Mouse (Mus musculus) frontal cortex, postnatal 36 days (tissue): ENCODE results near the gene 4933428G20Rik.
A peak's percentile ranks its signal among the peaks of the same experiment; 100 is the strongest.

Source experiments
- DNase-seq, 2 experiments: peaks; one replicate each; pipeline ENCODE4 v3.0.0; 2022; ENCODE audit warnings: low spot score in 2 of 2

The 4933428G20Rik gene

DNA sequence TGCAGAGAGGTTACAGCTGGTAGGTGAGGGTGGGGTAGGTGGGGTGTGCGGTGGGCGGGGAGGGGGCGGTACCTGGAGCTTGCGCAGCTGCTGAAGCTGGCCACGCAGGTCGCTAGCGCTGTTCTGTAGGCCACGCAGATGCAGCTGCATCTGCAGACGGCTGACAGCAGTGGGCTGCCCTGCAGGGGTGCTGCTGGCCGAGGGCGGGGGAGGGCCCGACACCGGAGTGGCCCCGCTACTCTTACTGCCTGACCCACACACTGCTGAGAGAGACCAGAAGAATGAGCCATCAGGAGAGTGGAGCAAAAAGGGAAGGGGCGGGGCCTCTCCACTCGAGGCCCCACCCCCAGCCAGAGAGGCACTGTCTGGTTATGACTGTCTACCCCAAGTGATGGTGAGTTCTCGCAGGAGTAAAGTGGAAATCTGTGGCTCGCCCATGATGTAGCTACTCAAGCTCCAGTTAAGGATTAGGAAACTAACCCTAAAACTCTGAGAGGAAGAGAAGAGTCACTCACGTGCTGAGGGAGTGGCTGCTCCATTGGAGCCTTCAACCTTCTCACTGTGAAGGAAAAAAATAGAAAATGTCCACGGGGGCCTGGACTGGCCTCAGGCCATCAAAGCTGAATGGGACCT is 32.9 kb upstream of the 4933428G20Rik start:
- no peak for DNase-seq

DNA sequence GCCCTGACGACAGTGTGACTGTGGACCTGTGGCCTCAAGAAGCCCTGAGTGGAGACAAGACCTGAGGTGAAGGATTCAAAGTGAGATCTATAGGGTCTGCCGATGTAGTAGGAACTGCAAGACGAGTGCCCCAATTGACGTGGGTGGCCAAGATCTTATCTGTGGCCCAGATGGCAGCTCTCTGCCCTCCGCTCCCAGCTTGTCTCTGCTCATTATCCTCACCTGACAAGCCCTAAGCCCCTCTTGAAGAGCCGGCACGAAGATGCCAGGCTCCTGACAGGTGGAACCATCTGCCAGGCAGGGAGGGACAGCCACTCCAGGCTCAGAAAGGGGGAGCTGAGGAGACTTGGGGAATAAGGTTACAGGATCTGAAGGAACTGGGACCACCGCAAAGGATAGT is 32.2 kb upstream of the 4933428G20Rik start:
- DNase-seq: no peak

DNA sequence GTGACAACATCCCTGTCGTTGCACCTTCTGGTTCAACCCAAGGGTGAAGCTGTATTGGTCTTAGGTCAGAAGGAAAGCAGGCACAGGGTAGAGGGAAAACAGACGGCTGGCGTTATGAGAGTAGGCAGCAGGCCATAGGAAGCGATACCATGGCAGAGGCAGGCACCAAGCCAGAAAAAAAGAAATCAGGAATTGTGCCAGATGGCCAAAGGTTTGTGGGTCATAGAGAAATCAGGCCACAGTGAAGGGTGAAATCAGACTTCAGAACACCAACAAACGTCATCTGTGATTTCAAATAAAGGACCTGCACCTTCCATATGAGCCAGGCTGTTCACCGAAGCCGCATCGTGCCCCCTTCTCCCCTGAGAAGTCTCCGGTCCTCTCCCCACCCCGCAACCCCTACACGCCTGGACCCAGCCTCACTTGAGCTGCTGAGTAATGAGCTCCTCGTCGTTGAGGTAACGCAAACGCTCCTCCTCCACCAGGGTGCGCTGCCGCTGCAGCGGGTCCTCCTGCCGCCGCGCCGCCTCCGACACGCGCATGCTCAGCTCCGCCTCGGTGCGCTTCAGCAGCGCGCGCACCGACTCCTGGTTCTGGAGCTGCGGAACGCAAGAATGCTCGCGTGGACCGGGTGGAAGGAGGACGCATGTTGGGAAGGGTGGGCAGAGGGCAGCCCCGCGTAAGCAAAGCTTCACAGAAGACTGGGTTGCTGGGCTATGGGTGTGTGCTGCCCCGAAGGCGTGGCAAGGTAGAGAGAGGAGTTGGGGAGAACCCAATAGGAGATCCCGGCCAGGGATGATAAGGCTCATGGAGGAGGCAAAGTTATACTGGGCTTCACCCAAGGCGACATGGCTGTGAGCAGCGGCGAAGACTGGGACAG is 31.5 kb upstream of the 4933428G20Rik start:
- peak; percentile 87 to 91 for DNase-seq

DNA sequence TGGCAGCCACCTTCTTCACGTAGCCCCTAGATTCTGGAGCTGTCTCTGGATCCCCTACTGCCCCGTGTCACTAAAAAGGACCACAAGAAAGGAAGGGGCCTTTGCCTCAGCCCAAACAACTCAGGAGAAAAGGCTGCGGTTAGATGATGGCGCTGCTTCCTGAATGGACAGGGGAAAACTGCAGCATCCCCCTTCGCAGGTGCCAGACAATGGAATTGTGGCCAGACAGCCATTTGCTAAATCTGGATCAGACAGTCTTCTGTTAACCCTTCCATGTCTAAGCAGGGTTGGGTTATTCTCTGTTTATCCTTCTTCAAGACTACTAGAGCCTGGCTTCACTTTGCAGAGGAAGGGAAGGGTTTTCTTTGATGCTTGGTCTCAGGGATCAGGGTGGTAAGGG is 30.8 kb upstream of the 4933428G20Rik start:
- DNase-seq: no peak

DNA sequence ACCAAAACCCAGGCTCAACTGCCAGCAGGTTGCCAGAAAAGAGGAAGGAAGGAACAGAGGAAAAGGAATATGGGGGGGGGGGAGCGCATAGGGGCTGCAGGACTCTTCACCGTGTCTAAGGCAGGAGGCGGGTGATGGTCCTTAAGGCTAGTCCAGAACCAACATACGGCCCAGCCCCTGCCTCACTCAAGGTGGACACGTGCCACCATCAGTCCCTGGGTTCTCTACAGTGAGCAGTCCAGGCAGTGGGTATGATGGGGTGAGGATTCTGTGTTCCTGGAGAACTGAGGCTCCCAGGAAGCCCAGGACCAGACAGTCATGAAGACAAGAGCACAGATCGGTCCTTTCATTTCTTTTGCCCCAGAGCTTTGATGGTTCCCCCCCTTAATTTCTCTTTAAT is 29.9 kb upstream of the 4933428G20Rik start:
- DNase-seq: no peak

DNA sequence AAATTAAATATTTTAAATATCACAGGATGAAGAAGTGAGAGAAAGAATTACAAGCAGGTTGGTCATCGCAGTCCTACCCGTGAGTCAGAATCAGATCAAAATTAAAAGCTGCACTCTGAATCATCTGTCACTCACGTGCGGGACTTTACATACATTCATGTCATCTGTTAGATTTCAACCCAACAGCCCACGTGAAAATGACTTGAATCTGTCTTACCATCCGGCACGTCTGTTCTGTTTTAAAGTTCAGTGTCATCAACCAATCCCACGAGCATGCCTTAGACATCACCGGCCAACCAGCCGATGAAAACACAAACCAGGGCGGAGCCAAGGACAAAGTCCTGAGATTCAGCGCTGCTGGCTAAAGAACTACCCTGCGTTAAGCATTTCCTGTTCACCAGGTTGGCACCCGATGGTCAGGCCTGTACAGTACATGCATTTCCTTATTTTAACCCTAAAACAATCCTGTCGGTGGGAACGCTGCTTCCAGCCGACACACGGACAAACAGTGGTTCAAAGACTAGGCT is 28.2 kb upstream of the 4933428G20Rik start:
- no peak for DNase-seq

DNA sequence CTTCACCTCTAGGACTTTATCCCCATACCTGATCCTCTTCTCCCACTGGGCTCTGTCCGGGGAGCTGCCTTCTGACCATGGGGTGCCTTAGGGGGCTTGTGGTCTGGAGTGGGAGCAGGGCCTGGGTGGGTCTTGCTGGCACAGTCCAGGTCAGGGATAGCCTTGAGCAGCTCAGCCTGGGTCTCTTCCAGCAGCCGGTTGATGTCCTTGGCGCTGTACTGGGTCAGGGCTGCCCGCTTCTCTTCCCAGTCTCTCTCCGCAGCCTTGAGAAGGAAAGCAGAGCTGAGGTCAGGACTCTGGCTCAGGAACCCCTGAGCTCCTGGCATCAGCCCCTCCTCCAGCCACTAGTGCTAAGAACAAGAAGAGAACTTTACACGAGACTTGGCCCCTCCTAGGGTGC is 25.2 kb upstream of the 4933428G20Rik start:
- DNase-seq: no peak

DNA sequence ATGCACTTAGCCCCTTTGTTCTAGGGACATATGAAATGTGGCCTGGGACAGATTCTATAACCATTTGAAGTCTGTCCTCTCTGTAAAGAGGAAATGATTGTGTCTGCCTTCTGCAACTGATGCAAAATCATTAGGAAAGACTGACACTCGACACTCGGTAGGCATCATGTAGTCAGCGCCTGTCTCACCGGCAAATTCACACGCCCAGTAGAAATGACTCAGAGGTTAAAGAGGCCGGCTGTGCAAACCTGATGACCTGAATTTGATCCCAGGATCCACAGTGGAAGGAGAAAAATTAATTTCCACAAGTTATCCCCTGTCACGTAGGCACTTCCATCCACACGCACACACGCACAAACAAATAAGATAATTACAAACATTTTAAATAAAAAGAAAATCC is 24.2 kb upstream of the 4933428G20Rik start:
- no peak for DNase-seq

DNA sequence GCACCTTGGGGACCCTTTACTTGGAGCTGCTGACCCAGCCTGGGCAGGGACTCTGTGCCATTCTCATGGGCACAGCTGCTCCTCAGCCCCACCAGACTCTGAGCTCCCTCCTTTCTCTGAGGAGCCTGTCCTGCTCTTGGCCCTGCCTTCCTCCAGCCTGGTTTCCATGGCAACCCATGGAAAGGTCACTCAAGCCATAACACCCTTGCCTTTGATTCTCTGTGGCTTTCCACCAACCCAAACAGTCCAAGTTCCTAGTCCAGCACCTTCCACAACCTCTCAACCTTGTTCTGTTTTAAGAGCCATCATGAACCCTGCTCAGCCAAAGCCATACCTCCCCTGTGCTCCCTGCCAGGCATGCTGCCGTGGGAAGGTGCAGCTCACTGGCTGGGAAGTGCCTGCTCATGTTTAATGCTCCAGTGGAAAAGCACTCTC is 23.7 kb upstream of the 4933428G20Rik start:
- DNase-seq: no peak

DNA sequence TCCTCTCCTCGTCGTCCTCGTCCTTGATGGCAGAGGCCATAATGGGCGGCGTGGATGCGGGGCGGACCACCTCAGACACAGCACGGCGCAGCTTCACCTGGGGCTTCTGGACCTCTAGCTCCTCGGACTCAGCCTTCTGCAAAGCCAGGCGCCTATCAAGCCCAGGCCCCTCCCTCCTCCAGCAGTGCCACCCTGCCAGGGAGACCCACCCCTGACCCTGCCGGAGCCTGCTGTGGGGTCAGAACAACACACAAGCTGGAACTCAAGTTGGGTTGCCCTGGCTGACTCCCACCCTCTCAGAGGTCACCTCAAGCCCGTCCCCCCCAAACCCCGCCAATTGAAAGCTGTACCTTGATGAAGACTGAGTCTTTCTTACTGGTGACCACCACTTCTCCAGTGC is 23.0 kb upstream of the 4933428G20Rik start:
- no peak for DNase-seq

DNA sequence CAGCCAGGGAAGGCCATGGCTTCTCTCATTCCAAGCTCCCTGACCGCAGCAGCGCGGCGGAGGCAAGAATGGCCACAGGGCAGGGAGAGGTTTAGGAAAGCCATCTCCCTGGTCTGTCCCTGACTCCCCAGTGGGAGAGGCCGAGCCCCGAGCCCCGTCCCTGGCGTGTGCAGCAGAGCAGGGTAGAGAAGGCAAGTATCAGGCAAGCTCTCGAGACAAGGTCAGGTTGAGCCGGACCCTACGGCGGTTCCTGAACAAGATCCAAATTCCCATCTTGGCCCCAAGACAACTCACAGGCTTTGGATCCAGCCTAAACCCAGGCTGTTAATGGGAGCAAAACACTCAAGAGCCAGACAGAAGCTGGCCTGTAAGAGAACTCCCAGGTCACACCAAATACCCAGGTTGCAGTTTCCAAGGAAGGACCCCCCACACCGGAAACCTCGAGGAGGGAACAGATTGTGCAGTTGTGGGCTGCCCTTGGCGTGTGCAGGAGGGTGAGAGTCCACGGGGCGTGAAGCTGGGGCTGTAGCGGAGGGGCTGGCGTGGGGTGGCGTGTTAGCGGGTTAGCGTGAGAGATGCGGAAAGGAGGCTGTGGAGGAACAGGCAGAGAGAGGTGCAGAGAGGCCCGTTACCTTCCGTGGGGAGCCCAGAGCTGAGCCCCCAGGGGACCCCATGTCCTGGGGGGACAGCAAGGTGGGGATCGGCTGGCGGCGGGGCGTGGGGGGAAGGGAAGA is 21.8 kb upstream of the 4933428G20Rik start:
- no peak for DNase-seq

DNA sequence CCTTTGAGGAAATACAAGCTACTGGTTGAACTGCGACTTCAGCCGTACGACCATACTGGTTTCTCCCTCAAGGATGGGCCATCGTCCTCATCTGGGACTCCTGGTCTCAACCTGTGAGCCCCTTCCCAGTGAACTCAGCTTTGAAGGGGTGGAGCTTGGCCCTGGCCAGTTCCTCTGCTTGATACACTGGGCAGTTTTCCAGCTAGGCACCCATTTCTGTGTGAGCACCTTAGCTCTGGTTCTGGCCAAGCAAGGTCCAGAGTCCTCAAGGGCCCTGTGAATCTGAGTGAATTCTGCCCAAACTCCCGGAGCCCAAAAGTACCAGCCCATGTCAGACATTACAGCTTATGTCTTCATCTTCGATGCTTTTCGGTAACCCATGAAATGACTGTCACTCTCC is 20.4 kb upstream of the 4933428G20Rik start:
- DNase-seq: no peak

DNA sequence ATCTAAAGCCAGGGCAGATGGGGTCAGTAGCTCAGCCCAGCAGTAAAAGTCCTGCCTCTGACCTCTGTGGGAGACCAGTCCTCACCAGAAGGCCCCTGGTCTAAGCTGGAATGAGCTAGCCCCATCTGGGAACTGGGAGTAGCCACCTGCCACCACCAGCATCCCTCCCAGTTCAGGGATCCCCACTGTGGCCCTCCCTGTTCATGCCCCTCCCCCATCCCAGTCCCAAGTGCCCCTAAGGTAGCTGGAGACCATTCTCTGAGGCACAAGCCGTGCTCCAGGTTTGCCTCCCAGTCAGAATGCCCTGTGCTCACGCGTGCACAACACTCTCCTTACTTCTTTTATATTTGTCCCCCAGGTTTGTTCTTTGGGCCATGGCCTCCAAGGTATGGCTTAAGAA is 12.9 kb upstream of the 4933428G20Rik start:
- no peak for DNase-seq

DNA sequence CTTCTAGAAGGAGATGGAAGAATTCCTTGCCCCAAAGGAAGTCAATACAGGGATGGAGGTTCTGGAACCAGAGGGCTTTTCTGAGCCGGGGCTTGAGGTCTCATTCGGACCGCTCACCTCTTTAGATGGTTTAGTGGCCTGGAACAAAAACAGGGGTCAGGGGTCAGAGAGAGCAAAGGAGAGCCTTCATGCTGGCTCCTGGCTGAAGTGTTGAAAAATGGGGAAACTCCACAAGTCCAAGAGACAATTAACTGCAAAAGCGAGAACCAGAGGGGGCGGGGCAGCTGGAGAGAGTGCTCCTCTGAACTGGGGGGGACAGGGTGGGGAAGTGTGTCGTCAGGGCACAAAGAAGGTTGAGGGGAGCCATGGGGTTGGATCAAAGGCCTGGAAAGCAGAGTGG is 12.4 kb upstream of the 4933428G20Rik start:
- DNase-seq: no peak

DNA sequence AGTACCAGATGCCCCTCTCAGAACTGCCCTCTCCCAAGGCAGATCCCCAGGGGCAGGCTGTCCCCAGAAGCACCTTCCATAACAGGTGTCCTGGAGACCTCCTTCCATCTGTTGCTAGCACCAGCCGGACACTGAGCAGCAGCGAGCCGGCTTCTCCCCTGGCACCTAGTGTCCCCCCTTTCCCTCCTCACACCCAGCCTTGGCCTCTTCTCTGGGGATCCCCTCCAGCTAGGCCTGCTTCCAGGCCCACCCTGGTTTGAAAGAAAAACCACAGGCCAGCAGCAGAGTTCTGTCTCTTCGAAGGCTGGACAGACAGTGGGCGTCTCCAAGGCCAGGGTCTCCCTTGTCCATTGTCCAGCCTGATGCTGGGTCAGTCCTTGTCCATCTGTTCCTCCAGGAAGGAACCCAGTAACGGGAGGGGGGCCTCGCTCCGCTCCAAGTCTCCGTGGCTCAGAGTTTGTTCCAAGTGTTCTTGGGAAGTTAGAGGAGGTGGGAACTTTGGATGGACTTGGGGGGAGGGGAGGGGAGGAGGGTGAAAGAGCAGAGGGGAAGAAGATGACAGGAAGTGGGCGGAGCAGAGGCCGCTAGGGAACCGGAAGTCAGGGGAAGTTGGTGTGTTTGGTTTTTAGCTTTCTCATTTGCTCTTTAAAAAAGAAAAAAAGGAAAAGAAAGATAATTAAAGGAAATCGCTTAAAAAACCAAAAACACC is 11.7 kb upstream of the 4933428G20Rik start:
- DNase-seq: no peak

DNA sequence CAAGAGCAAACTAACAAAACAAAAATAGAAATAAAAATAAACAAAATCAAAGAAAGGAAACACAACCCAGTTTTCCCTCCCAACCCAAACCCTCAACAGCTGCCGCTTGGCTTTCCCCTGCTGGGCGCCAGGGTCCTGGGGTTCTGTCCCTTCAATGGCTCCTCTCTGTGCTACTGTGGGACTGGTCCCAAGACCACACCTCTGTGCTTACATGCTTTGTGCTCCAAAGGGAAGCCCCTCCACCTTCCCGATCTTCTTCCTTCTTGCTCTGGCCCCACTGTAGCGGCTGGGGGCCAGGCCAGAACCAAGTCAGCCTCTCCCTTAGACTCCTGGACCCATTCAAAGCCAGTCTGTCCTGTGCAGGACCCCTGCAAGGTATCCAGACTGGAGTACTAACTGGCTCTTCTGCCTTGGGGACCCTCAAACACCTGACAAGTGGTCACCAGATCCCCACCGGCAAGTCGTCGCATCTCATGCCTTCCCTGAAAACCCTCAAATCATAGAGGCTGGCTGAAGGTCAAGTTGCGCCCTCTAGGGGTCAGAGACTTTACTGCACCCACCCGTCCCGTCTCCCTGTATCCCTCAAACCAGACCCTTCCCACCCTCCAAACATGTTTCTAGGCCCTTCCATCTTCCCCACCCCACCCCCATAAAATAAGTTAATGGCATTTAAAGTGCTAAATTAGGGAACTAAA is 11.0 kb upstream of the 4933428G20Rik start:
- DNase-seq: peak in 1 of 2 experiments; percentile 64

DNA sequence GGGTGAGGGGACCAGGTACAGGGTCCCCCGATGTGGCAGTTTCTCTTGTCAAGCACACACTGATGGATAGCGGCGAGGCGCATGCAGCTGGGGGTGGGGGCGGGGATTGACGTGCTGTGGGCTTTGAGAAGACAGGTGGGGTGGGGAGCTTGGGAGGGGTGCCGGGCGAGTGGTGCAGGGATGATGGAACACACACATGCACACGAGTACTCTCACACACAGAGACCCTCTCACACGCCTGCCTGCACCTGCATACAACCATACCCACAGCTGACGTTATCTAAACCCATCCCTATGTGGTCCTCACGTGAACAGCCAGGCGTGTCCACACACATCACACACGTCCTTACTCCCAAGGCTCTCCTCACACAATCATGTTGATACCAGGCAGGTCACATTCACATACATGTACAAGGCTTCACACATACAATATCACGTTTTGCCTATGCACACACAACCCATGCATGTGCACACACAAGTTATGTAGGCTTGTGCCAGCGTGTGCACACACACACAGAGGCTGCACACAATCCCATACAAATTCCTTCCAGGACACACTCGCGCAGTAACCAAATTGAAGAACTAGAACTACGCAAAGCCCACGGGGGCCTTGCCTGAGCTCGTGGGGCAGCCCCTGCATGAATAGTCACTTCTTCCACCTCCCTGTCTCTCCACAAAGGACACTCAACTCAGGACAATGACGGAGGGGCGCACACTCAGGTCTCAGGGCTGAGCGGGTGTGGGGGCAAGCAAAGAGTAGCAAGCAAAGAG is 9.8 kb upstream of the 4933428G20Rik start:
- no peak for DNase-seq

DNA sequence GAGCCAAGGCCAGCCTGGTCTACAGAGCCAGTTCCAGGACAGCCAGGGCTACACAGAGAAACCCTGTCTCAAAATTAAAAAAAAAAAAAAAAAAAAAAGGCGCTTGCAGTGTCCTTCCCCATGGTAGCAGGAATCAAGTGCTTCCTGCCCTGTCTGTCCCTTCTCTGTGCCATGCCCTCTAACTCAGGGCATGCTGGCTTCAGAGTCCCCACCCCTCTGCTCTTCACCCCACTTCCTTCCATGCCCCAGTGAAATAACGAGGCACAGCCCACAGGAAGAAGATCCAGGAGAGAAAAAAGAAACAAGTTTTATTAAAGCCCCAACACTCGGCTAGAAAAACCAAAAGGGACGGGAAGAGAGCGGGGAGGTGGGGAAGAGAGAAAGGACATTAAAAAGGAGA is 8.9 kb upstream of the 4933428G20Rik start:
- DNase-seq: no peak

DNA sequence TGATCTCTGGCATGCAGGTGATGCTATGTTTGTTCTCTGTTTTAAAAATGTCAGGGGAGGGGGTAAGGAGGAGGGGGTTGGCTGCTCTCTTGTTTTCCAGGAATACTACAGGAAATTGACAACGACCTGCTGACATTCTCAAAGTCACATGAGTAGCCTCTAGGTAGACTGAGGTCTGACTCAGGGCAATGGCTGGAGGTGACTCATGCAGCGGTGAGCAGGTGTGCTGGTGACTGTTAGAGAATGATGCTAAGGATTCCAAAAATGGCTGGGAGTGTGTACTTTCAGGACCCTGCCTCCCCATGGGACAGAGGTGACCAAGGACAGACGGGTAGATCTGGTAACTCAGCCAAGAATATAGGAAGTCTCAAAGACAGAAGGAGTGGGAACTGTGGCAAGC is 8.1 kb upstream of the 4933428G20Rik start:
- no peak for DNase-seq

DNA sequence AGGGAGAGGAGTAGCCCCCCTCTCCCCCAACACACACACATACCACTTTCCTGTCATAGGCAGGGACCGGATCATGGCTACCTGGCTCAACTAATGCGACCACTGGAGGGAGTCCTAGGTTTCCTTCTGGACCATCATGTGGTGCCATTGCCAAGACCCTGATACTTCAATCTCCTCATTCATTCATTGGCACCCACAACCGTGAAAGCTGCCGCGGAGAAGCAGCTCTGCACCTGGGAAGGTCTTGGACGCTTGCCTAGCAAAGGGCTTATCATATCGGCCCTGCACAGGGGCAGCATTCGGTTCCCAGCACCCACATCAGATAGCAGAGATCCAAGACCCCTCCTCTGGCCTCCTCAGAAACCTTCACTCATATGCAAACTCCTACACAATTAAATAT is 6.2 kb upstream of the 4933428G20Rik start:
- DNase-seq: no peak
